Mouse (Mus musculus): Measurements from ENCODE around the gene Gm5862. TPM values are rescaled to one million over a fixed set of nuclear protein-coding genes. Genes with fewer than 3 reads are reported as not detected.

The Gm5862 gene
- polyA plus RNA-seq (2012; rRNA removed): not detected in 2 replicates

GRCm38 (mm10) chr5:26022816-26023215 is at the start of gene Gm5862:
Gene Gm5862, minus strand, starts transcription at chr5:26022916.

GRCm38 (mm10) chr5:26058481-26058880 is 35.8 kb upstream of the Gm5862 start, which contains the start of gene Gm7347:
Gene Gm7347, minus strand, starts transcription at chr5:26058581.

GRCm38 (mm10) chr5:26039458-26039857 is 16.7 kb upstream of the Gm5862 start, which contains the start of gene Speer4a:
Gene Speer4a, minus strand, starts transcription at chr5:26039558.

GRCm38 (mm10) chr5:26004698-26005097 is 18.0 kb downstream of the Gm5862 start, which contains the start of gene Gm1979:
Gene Gm1979, minus strand, starts transcription at chr5:26004798.

GRCm38 (mm10) chr5:25988550-25988949 is 34.2 kb downstream of the Gm5862 start, which contains the start of gene Gm21698:
Gene Gm21698, minus strand, starts transcription at chr5:25988650.

GRCm38 (mm10) chr5:25972563-25972962 is 50.2 kb downstream of the Gm5862 start, which contains the start of gene Gm21680:
Gene Gm21680, minus strand, starts transcription at chr5:25972663.

Other genes starting within 250 kb of the Gm5862 start
- 0.03 TPM in 1 of 2 replicates, not detected in the other for gene Gm21663, start 80.5 kb downstream of the Gm5862 start, polyA plus RNA-seq (2012; rRNA removed)
- not detected in 2 replicates for gene Gm21671, start 68.5 kb downstream of the Gm5862 start, polyA plus RNA-seq (2012; rRNA removed)
- gene Gm21680, start 50.3 kb downstream of the Gm5862 start, polyA plus RNA-seq (2012; rRNA removed): not detected in 2 replicates
- not detected in 2 replicates for gene Gm21698, start 34.3 kb downstream of the Gm5862 start, polyA plus RNA-seq (2012; rRNA removed)
- 0.03 and 0.05 TPM in 2 replicates for gene Gm1979, start 18.1 kb downstream of the Gm5862 start, polyA plus RNA-seq (2012; rRNA removed)
- 0.04 TPM in 1 of 2 replicates, not detected in the other for gene Speer4a, start 16.6 kb upstream of the Gm5862 start, polyA plus RNA-seq (2012; rRNA removed)
- not detected in 2 replicates for gene Gm7347, start 35.7 kb upstream of the Gm5862 start, polyA plus RNA-seq (2012; rRNA removed)
- not detected in 2 replicates for gene Gm10471, start 66.4 kb upstream of the Gm5862 start, polyA plus RNA-seq (2012; rRNA removed)
- gene 5031410I06Rik, start 82.4 kb upstream of the Gm5862 start, polyA plus RNA-seq (2012; rRNA removed): 0.03 TPM in 1 of 2 replicates, not detected in the other
- gene Gm10220, start 98.5 kb upstream of the Gm5862 start, polyA plus RNA-seq (2012; rRNA removed): not detected in 2 replicates
- 1.1 and 1.3 TPM in 2 replicates for gene Gm7361, start 234.8 kb upstream of the Gm5862 start, polyA plus RNA-seq (2012; rRNA removed)